Mouse (Mus musculus) T-helper 2 cell (primary cell): ENCODE data around the gene 4931406P16Rik.
"Not testable (repeated sequence)": the region's sequence is repeated elsewhere in the genome, so short reads cannot be mapped to it uniquely, and the experiment has no call there.

ENCODE experiments used
- in situ Hi-C: fragments of 300-600 bp; cut with MboI, MseI; formaldehyde crosslinking; loops from one replicate; pipeline ENCODE4 v1.15.1; 2025; ENCODE audit warnings: high pct_unique_total_duplicates

Gene 4931406P16Rik

GRCm38 (mm10) chr7:34215481-34215880, 97.9 kb downstream of the 4931406P16Rik start:
- in situ Hi-C loops, result no loop called here

GRCm38 (mm10) chr7:34214644-34215043, 98.7 kb downstream of the 4931406P16Rik start:
- in situ Hi-C loops, result loop anchor here (5.0 kb wide), 1 partner anchor 67 kb away; no protein-coding TSS in a partner anchor

GRCm38 (mm10) chr7:34213281-34213680, 100.1 kb downstream of the 4931406P16Rik start:
- in situ Hi-C loops, result loop anchor here (5.0 kb wide), 1 partner anchor 66 kb away; no protein-coding TSS in a partner anchor

DNA sequence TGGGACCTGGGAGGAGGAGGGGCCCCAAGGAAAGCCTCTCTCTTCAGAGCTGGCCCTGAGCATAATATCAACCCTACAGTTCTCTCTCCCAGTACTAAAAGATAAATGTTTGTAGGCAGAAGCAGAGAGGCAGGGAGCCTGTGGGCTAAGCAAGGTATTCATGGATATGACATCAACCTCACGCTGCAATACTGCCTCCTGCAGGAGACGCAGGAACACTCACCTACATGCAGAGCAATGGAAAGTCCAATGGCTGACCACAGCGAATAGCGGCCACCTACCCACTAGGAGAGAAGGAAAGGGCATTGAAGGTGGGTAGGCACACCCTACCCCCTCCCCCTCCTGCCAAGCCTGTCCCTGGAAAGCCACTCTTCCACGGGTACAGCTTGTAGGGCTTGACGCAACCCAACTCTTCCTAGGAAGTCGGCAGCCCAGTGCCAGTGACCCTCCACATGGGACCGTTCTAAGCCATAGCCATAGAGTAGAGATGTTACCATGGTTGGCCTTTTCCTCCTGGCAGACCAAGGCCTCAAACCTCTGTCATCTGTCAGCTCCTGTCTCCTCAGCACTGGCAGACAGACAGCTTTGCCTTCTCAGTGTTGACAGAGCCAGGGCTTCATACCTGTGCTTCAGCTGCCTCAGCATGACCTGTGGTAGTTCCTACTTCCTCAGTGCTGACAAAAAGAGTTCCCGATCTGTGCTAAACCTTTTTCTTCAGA, 105.2 kb downstream of the 4931406P16Rik start:
- in situ Hi-C loops, result no loop called here

GRCm38 (mm10) chr7:34206331-34206730, 107.0 kb downstream of the 4931406P16Rik start:
- in situ Hi-C loops, result no loop called here

DNA sequence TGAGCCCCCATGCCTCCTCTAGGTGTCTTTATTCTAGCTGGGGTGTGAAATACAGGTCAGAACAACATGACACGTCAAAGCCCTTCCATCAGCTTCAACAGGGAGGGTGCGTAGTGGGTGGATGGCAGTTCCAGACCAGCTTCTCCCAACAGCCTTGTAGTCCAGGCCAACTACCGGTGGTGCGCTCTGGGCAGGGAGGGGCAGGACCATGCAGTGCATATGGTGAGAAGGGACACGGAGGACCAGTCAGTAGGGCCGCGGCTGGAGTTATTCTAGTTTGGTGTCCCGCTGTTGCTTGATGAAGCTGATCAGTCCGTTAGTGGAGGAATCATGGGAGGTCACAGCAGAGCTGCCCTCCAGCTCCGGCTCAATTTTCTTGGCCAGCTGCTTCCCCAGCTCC, 111.2 kb downstream of the 4931406P16Rik start:
- in situ Hi-C loops, result not testable (repeated sequence)

DNA sequence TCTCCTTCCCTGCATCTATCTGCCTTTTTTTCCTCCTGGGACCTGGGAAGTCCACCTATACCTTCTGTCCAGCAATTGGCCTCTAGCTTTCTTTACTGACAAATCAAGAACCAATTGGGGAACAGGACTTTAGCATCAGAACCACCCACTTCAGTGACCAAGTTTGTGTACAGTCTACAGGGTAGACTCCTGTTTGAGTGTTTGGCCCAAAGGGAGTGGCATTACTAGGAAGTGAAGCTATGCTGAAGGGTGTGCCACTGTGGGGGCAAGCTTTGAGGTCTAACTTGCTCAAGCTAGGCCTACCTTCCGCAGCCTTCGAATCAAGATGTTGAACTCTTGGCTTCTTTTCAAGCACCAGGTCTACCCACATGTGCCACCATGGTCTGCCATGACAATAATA, 112.5 kb downstream of the 4931406P16Rik start:
- in situ Hi-C loops, result no loop called here

GRCm38 (mm10) chr7:34198346-34198745, 115.0 kb downstream of the 4931406P16Rik start:
- in situ Hi-C loops, result no loop called here

- in situ Hi-C loops, result no loop called here
These were observed 116.9 kb downstream of the 4931406P16Rik start, which contains the start of gene Pdcd2l for GRCm38 (mm10) chr7:34196132-34197128. Pdcd2l (minus strand) TSS chr7:34196661.

DNA sequence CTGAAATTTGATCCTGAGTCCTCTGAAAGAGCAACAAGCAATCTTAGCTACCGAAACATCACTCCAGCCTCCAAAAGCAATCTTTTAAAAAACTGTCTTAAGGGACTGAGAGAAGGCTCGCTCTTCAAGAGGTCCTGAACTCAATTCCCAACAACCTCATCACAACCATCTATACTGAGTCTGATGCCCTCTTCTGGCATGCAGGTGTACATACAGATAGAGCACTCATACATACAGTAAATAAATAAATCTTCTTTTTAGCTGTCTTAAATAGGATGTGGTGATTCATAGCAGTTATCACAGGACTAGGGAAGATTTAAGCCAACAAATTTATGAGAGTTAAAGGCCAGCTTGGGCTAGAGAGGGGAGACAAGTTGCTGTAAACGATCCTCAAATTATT, 117.7 kb downstream of the 4931406P16Rik start:
- in situ Hi-C loops, result no loop called here

- in situ Hi-C loops, result no loop called here
These were observed 120.5 kb downstream of the 4931406P16Rik start for GRCm38 (mm10) chr7:34192825-34193224.

- in situ Hi-C loops, result no loop called here
These were observed 123.9 kb downstream of the 4931406P16Rik start for GRCm38 (mm10) chr7:34189376-34189989.
